Mouse (Mus musculus) heart, postnatal 36 days (tissue): ENCODE results near the gene Hapln3. TPM values are rescaled to one million over a fixed set of nuclear protein-coding genes. Genes with fewer than 3 reads are reported as not detected.

Experiments
- DNase-seq, 2 experiments: peaks; one replicate each; pipeline ENCODE4 v3.0.0; 2021 to 2022
- intact Hi-C: fragments of 180-260 bp; cut with DNase I; formaldehyde crosslinking; loops from one replicate; pipeline ENCODE4 v1.15.1; 2025
- total RNA-seq, 2 experiments: library from RNA; stranded (reverse); gene quantifications; 2 replicates each; pipeline ENCODE4 v1.2.3; 2021

The Hapln3 gene
- total RNA-seq = under 1 TPM in 1 of 2 experiments, not detected in 1; 0.33 TPM

GRCm38 (mm10) chr7:79130843-79131444 is at the start of gene Hapln3:
Gene Hapln3 (minus strand): TSS chr7:79131018.
- DNase-seq = peak in 1 of 2 experiments; percentile 21
- intact Hi-C loops = no loop called here

GRCm38 (mm10) chr7:79173800-79174199 is 43.0 kb upstream of the Hapln3 start:
- DNase-seq = no peak
- intact Hi-C loops = no loop called here

GRCm38 (mm10) chr7:79171782-79172181 is 41.0 kb upstream of the Hapln3 start:
- intact Hi-C loops = no loop called here
- no peak for DNase-seq

GRCm38 (mm10) chr7:79167006-79167562 is 36.3 kb upstream of the Hapln3 start:
- no peak for DNase-seq
- intact Hi-C loops = no loop called here

GRCm38 (mm10) chr7:79159406-79159805 is 28.6 kb upstream of the Hapln3 start:
- intact Hi-C loops = no loop called here
- no peak for DNase-seq

GRCm38 (mm10) chr7:79149522-79149921 is 18.7 kb upstream of the Hapln3 start:
- DNase-seq = no peak

GRCm38 (mm10) chr7:79148711-79149266 is 18.0 kb upstream of the Hapln3 start, which contains the start of gene Mfge8:
Gene Mfge8 (minus strand): TSS chr7:79149060.
- intact Hi-C loops = no loop called here
- peak; percentile 93 to 95 for DNase-seq

More at GRCm38 (mm10) chr7:79149522-79149921, 18.7 kb upstream of the Hapln3 start:
- intact Hi-C loops = no loop called here

- peak in 1 of 2 experiments; percentile 31 for DNase-seq
- intact Hi-C loops = no loop called here
Measured at GRCm38 (mm10) chr7:79147931-79148653, 17.3 kb upstream of the Hapln3 start.

- intact Hi-C loops = no loop called here
- DNase-seq = peak; percentile 29 to 38
Measured at GRCm38 (mm10) chr7:79147011-79147837, 16.4 kb upstream of the Hapln3 start.

- intact Hi-C loops = loop anchor here (1.0 to 5.0 kb wide), 3 partner anchors 87 to 321 kb away; no protein-coding TSS in a partner anchor
- DNase-seq = peak; percentile 81 to 86
Measured at GRCm38 (mm10) chr7:79140897-79141296, 10.1 kb upstream of the Hapln3 start.

GRCm38 (mm10) chr7:79139891-79140591 is 9.2 kb upstream of the Hapln3 start:
- no peak for DNase-seq
- intact Hi-C loops = loop anchor here (5.0 kb wide), 2 partner anchors 207 to 322 kb away; no protein-coding TSS in a partner anchor

GRCm38 (mm10) chr7:79139328-79139824 is 8.6 kb upstream of the Hapln3 start:
- no peak for DNase-seq
- intact Hi-C loops = no loop called here

GRCm38 (mm10) chr7:79133391-79133790 is 2.6 kb upstream of the Hapln3 start:
- intact Hi-C loops = no loop called here
- no peak for DNase-seq

- intact Hi-C loops = no loop called here
Measured at GRCm38 (mm10) chr7:79130385-79130784, 433 bp downstream of the Hapln3 start.

GRCm38 (mm10) chr7:79129883-79130282 is 935 bp downstream of the Hapln3 start:
- intact Hi-C loops = no loop called here
- DNase-seq = no peak

More at GRCm38 (mm10) chr7:79130385-79130784, 433 bp downstream of the Hapln3 start:
- no peak for DNase-seq

GRCm38 (mm10) chr7:79123465-79123864 is 7.4 kb downstream of the Hapln3 start:
- intact Hi-C loops = no loop called here

GRCm38 (mm10) chr7:79113848-79114247 is 17.0 kb downstream of the Hapln3 start:
- DNase-seq = no peak
- intact Hi-C loops = no loop called here

More at GRCm38 (mm10) chr7:79123465-79123864, 7.4 kb downstream of the Hapln3 start:
- no peak for DNase-seq

GRCm38 (mm10) chr7:79096492-79096891 is 34.3 kb downstream of the Hapln3 start:
- intact Hi-C loops = no loop called here
- DNase-seq = no peak

GRCm38 (mm10) chr7:79089111-79089510 is 41.7 kb downstream of the Hapln3 start:
- peak in 1 of 2 experiments; percentile 36 for DNase-seq
- intact Hi-C loops = loop anchor here (10.0 kb wide), 1 partner anchor 294 kb away; no protein-coding TSS in a partner anchor
